Mouse (Mus musculus): ENCODE data around the gene Actr1a.

Actr1a gene

DNA sequence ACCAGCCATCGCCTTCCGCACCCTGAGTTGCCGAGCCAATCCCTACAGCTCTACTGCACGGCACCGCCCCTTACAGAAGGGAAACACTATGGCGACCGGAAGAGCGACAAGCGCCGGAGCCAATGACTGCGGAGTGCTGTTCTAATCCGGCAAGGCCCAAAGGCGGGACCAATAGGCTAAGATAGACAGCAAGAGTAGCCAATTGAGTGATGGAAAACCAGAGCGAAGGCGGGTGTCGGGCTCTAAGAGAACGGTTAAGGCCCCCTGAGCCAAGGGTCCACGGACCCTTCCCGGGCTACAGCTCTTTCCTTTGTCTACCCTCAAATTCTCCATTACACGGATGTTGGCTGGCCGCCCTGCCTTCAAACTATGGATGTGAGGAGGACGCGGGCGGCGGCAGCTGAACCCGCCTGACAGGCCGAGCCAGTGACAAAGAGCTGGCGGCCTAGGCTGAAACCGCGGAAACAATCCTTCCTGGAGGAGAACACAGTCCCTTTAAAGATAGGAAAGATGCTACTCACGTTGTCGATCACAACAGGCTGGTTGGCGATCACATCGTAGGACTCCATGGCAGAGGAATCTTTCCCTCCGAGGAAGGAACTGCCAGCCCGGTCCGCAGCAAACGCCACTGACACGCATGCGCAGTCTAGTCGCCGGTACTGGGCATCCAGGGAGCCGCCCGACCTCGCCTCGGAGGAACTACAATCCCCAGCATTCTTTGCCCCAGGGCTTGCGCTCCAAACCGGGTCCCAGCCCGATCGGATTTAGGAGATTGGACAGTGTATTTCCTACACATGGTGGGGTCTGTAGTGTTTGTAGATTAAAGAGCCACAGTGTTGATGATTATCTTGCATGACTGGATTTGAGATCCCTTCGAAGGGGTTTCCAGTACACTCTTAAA is at the start of gene Actr1a:
Gene Actr1a (minus strand): TSS at position 640 of the 901 bp plus-strand sequence.
- CTCF ChIA-PET = interaction anchor here (0.5 kb wide), 1 partner anchor 230 kb away, joined by 3 read pairs; no protein-coding TSS in a partner anchor

DNA sequence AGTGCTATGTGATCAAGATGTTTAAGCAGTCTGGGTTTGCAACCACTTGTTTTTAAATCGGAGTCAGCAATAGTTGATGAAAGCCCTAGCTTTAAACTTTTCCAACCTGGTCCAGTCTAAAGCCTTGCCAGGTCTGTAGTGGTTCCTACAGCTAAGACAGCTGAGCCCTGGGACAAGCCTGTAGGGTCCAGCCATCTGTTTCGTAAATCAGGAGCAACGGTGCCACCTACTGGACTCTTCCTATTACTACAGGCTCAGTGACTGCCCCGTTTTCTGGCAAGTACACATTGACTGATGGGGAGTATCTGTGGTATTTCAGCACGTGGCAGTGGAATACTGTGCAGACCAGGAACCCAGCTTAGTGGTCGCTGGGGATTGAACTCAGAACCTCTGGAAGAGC is 48.7 kb upstream of the Actr1a start:
- CTCF ChIA-PET = interaction anchor here (0.6 to 0.9 kb wide), 3 partner anchors 14 to 443 kb away, joined by 3 read pairs; no protein-coding TSS in a partner anchor

DNA sequence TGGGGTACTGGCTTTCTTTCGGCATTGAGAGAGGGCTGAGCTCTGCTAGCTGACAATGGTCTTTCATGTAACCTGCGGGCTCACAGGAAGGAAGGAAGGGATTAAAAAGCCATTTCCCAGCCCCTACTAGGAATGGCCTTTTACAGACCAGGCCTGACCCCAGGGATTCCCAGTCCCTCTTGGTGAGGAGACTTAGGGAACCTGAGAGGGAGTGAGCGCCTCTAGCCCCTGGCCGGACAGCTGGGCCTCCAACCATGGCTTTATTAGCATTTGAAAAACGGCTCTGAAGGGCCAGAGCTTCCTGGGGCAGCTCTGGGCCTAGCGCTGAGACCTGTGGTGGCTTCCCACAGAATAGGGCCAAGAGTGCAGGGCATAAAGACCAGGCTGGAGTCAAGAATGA is 48.0 kb upstream of the Actr1a start:
- CTCF ChIA-PET = interaction anchor here (0.8 to 0.9 kb wide), 2 partner anchors 13 to 40 kb away, joined by 3 read pairs; no protein-coding TSS in a partner anchor

DNA sequence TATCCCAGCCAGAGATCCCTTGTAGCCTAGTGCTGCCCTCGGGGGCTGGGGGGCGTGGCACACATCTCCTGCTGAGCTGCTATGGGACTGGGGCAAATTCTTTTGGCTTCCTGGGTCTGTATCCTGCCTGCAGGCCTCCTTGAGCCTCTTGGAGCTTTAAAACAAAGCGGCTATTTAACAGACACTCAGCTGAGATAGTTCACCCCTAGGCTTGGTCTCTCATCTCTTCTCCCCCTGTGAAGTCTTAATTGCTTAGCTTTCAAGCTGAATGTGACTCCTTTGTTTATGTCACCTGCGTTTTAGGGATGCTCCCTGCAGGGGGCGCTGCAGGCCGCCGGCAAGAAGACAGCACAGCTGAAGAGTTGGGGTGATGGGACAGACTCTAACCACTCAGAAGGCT is 39.9 kb upstream of the Actr1a start:
- CTCF ChIA-PET = no interaction called here

DNA sequence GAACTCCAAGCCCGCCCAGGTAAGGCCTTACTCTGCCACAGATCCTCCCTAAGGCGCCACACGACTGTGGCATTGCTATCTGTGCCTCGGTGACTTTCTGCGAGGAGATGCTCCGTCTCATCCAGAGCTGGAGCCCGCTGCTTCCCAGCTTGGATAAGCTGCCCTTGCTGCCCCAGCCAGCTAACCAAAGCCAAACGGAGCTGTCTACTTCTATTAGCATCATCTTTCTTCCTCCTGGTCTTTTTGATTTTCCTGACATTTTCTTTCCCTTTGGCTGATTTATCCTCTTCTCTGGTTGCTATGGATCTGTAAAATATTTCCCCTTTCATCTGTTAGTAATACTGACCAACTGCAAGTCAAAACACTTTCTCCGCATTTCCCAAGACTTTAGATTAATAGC is 39.0 kb upstream of the Actr1a start:
- CTCF ChIA-PET = no interaction called here

DNA sequence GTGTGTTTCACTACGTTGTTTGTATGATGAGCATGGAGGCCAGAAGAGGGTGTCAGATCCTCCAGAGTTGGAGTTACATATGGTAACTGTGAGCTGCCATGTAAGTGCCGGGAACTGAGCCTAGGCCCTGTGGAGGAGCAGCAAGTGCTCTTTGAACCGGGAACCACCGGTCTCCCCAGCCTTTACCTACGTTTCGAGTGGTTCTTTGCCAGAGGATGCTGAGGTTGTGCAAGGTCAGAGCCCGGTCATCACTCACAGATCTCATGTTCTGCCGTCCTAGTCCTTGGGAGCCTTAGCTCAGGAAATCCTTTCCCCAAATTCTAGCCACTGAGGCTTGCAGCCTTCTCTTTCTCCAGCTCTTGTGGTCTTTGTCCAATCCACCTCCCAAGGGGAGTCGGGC is 38.6 kb upstream of the Actr1a start:
- CTCF ChIA-PET = no interaction called here

DNA sequence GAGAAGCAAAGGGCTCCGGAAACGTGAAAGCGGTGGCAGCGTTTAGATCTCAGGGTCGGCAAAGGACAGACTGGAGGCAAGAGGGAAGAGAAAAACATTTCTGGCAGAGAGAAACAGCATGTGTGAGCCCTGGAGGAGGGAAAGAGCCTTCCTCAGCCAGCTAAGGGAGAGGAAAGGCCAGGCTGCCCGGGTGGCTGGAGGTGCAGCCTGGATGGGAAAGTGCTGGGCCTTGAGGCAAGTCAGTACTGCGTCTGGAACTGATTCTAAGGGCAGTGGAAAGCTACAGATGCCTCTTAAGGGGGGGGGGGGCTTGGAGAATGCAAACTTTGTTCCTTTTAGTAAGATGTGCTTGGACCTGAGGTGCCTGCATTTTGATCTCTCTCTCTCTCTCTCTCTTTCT is 38.2 kb upstream of the Actr1a start:
- CTCF ChIA-PET = no interaction called here

DNA sequence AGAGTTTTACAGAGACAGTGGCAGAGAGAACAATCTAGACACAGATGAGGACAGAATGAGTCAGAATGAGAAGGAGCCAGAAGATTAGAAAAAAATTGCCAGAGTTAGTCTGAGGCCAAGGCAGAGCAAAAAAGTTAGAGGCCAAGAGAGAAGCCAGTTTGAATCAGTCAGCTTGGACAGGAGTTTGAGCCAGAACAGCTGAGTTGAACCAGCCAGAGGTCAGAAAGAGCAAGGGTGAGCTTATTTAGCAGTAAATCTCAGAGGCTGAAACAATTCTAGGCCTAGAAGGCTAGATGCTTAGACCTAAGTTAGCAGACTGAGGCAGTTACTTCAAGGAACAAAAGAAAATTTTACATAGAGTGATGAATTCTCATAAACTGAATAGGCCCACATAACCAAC is 33.7 kb upstream of the Actr1a start:
- CTCF ChIA-PET = no interaction called here

DNA sequence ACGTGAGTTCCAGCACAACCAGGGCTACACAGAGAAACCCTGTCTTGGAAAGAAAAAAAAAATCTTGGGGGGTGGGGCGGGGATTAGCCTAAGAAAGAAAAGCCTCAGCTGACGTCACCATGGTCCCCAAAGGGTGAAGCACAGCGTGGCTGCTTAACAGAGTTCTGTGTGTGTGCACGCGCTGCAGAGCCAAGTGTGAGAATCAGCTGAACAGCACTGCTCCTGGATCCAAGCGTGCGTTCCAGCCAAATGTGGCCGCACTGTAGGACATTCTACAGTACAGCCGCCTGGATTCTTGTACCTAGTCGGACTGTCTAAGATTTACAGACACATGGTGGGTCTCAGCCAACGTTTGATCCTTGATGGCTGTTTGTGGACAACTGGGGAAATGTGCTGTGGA is 30.9 kb upstream of the Actr1a start:
- CTCF ChIA-PET = no interaction called here

DNA sequence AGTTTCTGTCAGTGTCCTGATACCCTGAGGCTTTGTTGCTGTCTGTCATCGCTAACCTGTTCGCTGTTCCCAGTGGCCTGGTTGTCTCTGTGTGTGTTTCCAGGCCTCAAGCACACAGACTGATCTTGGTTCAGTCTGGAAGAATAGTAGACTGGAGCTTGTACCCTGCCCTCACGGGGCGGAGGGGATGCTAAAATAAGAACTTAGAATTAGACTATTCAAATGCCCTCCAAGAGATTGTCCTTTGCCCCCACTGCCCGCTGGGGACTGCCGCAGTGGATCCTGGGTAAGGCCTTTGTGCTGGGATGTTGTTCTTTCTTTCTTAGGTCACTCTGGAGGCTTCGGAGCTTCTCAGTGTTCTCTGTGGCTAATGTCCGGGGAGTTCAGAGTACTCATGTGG is 29.7 kb upstream of the Actr1a start:
- CTCF ChIA-PET = no interaction called here

DNA sequence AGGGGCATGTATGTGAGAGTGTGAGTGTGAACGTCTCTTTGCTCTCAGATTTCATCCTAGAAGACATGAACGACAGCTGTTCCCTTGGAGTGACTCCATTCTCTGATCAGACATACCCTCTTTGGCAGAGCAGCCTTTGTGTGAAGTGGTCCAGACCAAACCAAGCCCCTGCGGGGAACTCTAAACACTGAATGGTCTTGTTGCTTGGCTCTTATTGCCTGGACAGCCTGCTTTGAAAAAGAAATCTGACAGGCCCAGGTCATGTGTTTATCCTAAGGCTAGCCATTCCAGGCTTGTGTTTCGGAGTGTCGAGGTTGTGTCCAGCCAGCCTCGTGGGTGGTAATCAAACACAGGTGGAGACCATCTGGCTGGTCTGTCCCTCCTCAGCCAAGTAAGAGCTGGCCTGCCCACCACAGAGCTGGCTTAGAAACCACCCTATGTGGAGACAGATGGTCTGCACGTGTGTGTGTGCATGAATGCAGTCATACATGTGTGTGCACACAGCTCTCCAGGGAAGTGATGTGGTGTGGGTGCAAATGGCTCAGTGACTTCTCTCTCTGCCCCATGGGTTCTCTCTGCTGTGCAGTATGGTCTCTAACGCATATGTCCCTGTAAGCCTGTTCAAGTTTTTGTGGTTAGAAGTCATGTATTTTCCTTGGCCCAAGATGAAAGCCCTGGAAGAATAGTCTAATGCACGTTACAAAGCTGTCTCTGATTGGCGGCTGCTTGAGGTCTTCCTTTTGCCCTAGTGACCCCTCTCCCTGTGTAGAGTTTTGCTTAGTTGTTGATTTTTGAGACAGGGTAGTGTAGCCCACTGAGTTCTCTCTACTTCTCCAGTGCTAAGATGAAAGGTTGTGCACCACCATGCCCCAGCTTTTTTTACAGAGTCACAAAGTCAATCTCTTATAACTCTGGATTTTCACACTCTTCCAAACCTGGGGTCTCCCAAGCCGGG is 27.1 kb upstream of the Actr1a start:
- CTCF ChIA-PET = no interaction called here

DNA sequence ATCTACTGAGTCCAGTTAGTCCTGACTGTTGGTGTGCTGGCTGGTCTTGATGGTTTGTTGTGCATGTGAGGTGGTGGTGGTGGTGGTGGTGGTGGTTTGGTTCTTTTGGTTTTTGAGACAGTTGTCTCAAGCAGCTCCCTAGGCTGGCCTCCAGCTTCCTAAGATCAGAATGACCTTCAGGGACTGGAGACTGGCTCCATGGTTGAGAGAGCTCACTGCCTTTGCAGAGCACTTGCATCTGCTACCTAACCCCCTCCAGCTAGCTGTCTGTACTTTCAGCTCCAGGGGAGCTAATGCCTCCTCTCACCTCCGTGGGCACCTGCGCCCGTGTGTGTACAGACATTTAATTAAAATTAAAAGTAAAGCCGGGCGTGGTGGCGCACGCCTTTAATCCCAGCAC is 24.9 kb upstream of the Actr1a start:
- CTCF ChIA-PET = no interaction called here

DNA sequence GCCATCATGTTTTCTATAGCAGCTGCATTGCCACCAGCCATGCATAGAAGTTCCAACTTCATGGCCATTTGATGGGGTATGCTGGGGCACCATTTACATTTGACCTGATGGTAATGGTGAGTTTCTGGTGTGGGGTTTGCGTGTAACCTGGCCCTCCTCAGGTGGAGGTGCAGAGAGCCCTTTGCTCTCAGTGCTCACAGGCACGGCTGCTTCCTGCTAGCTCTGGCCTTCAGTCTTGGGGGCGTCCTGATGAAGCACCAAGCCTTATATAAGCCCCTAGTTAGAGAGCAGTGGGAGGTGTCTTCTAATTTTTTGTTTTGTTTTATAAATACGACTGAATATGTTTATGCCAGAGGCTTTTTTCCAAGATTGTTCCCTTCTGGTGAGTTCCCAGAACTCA is 22.5 kb upstream of the Actr1a start:
- CTCF ChIA-PET = no interaction called here

DNA sequence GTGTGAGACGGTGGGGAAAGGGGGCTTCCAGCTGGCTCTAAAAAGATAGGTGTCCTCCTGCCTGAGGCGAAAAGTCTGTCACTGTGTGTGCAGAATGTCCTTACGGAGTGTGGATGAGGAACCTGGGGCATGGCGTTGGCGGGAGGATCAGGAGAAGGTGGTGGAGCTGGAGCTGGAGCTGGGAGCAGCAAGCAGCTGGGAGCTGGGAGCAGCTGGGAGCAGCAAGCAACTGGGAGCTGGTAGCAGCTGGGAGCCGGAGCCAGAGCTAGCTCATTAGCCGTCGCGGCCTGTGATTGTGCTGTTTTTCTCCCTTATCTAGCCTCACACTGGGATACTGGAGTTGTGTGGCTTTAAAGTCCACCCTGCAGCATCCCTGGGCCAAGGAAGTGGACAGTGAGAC is 20.7 kb upstream of the Actr1a start:
- CTCF ChIA-PET = interaction anchor here (0.5 kb wide), 1 partner anchor 194 kb away, joined by 4 read pairs; no protein-coding TSS in a partner anchor

DNA sequence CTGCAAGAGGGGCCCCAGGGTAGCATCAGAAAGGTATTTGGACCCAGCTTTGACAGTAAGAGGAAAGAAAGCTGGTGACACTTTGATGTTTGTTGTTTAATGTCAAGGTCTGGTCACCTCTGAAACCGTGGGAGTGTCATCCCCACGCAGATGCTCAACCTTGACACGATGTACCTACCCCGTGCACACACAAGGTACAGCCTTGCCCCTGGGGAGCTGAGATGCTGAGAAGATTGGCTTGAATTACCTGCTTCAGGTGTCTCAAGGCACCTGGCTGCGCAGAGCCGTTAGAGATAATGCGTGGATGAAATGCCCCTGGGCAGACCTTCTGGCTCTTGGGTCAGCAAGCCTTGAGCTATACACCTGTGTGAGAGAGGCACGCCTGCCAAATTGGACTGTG is 18.9 kb upstream of the Actr1a start:
- CTCF ChIA-PET = interaction anchor here (1.1 kb wide), 1 partner anchor 13 kb away, joined by 3 read pairs; no protein-coding TSS in a partner anchor

DNA sequence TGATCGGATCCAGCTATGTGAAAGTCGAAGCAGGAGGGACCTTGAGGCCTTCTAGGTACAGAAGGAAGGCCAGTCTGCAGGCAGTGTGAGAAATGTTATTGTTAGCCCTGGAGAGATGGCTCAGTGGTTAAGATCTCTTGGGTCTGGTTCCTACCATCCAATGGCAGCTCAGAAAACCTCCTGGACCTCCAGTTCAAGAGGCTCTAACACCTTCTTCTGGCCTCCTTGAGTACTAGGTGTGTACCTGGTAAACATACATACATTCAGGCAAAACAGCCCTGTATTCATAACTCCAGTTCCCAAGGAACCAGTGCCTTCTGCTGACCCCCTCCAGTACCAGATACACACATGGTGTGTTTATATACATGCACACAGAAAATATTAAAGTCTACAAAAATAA is 18.4 kb upstream of the Actr1a start:
- CTCF ChIA-PET = interaction anchor here (1.1 kb wide), 1 partner anchor 13 kb away, joined by 3 read pairs; no protein-coding TSS in a partner anchor

DNA sequence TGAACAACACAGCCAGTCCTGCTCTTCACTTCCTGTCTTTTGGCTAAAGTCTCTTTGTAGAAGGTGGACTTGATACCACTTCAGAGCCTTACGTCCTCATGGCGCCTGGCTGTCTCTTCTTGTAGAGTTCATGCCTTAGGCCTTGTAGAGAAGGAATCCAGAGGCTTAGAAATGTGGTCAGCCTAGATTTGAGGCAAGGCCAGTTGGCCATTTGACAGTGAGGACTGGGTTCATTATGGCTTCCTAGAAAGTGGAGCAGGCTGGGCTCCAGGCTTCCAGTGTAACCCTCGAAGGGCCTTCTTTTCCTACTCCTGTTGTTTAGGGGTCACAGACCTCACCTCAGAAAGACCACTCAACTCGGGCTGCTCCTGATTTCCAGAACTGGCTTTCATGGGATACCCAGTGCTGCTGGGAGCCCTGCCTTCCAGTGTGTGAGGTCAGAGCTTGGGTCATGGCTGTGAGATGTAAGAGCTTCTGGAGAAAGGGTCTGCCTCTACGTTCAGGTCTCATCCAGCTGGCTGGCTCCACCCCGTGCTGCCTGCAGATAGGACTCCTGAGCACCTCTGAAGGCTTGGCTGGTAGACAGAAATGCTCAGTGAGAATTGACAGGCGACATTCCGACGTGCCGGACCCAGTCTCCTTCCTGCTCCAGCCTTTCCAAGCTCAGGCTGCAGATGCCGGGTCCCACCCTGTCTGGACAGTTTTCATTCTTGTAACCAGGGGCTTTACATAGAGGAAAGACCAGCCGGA is 16.7 kb upstream of the Actr1a start:
- CTCF ChIA-PET = no interaction called here

DNA sequence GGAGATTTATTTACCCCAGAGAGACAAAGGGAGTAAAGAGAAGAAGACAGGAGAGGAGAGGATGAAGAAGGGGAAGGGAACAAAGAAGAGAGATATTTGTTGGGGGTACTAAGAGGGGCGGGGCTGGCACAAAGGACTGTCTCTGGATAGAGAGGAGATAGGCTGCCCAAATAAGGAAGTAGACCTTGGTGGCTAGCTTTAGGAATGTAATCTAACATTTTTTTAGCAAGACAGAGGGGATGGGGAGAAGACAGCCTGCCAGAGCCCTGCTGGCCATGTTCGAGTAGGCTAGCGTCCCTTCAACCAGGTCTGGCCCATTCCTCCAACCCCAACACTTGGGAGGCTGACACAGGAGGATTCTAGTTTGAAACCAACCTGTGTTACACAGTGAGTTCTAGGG is 14.0 kb upstream of the Actr1a start:
- CTCF ChIA-PET = no interaction called here

DNA sequence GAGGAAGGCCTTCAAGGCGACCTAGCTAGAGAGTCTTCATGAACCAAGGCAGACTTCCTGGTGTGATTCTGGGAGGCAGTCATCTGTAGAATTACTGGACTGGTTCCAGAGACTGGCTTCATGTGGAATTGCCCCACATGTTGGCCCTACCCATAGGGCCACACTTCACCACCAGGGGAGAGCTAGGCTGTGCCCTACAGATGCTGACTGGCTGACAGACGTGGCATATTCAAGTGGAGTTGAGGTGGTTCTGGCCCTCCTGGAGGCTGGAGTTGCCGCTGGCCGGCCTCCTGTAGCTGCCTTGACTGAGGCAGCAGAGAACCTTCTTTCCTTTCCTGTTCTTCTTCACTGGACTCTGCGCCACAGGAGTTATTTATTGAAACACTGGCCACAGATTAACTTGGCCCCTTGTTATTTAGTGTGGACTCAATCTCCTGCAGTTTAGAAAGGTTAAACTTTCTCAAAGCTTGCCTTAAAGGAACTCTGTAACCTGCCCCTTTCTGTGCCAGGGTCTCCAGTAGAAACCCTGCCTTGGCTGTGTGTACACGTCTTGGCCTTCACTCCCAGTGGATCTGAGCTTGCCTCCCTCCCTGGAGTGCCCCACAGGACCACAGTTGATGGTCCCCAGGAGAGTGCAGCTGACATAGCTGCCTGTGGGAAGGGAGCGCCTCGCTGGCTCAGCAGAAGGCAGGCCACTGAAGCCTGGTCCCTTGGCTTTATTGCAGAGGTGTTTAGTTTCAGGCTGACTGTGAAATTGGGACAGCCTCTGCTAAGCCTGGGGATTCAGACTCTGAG is 11.2 kb upstream of the Actr1a start:
- CTCF ChIA-PET = no interaction called here

DNA sequence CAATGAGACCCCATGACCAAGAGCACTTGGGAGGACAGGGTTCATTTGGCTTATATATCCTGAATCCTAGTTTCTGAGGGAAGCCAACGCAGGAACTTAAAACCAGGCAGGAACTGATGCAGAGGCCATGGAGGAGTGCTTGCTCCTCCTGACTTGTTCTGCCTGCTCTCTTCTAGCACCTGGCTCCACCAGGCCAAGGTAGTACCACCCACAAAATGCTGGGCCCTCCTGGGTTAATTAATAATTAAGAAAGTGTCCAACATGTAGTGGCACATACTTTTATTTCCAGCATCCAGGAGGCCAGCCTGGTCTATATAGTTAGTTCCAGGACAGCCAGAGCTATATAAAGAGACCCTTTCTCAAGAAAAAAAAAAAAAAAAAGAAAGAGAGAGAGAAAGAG is 8.5 kb upstream of the Actr1a start:
- CTCF ChIA-PET = interaction anchor here (0.6 kb wide), 1 partner anchor 40 kb away, joined by 3 read pairs; no protein-coding TSS in a partner anchor

DNA sequence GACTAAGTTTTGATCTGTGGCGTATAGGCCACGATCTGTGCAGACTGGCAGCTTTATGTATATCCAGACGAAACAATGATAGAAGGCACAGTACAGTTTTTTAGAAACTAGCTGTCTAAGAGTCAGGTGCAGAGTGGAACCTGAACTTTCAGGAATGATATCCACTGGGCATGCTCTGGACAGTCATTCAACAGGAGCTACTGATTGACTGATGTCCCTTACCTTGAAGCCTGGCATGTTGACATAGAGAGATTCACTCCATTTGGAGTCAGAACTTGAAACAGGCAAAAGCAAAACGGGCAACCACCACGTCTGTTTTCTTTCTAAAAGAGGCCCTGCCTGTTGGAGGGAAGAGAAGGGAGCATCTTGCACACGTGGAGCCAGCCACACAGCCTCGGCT is 5.0 kb upstream of the Actr1a start:
- CTCF ChIA-PET = no interaction called here
